Mouse (Mus musculus): ENCODE results near the gene Pgd.

DNA sequence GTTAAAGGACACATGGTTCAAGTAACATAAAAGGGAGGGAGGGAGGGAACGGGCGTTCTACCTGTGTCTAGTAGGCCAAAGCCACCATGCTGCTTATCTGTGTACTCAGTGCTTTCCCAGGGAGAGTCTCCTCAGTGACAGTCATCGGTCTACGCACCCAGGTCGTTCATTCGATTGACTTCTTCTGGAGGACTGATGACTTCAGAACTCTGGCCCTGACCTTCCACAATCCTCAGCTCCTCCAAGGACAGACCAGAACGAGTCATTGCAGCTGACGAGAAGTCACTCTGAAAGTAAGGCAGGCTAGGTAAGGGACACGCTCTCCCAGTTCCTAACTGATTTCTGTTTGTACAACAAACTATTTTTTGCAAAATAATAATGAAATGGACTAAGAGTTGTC lies 46.9 kb upstream of the Pgd start:
- TF ChIP-seq POLR2A (IDR thresholded peaks at IDR 0.05; ENCODE audit: insufficient read length, low read depth) (no peak), MYOD1 (IDR thresholded peaks at IDR 0.05; ENCODE audit: control insufficient read depth in 1 of 3, insufficient read length in 2 of 3, low read depth in 2 of 3) (no peak), USF1 (IDR thresholded peaks at IDR 0.05; ENCODE audit: low read depth) (no peak), TCF12 (IDR thresholded peaks at IDR 0.05; ENCODE audit: insufficient read depth, poor library complexity, severe bottlenecking) (no peak), E2F4 (IDR thresholded peaks at IDR 0.05; ENCODE audit: insufficient read depth) (no peak)
